Mouse (Mus musculus) midbrain, embryonic 13.5 days (tissue): ENCODE data around the gene Rtn4. TPM values are rescaled to one million over a fixed set of nuclear protein-coding genes. Genes with fewer than 3 reads are reported as not detected.
A peak's percentile ranks its signal among the peaks of the same experiment; 100 is the strongest.

ENCODE experiments used
- ATAC-seq: fragments of 200-750 bp; cut with Nextera tagmentation; 2 replicates; pipeline ENCODE4 v1.8.0; 2017; ENCODE audit warnings: mild to moderate bottlenecking, moderate TSS enrichment, moderate library complexity
- H3K27ac ChIP-seq: fragments of 300-500 bp; sonication (generic); 2 replicates; pipeline ENCODE4 v1.5.1; 2015; ENCODE audit warnings: inconsistent platforms, mild to moderate bottlenecking, moderate library complexity
- H3K27me3 ChIP-seq: fragments of 300-500 bp; sonication (generic); 2 replicates; pipeline ENCODE4 v1.6.1; 2015; ENCODE audit warnings: mild to moderate bottlenecking, inconsistent platforms
- H3K36me3 ChIP-seq: fragments of 300-500 bp; sonication (generic); 2 replicates; pipeline ENCODE4 v1.6.1; 2015; ENCODE audit warnings: mild to moderate bottlenecking, inconsistent platforms
- H3K4me1 ChIP-seq: fragments of 300-500 bp; sonication (generic); replicated peaks from 2 replicates; pipeline ENCODE4 v1.6.1; 2015; ENCODE audit warnings: inconsistent platforms
- H3K4me2 ChIP-seq: fragments of 300-500 bp; sonication (generic); replicated peaks from 2 replicates; pipeline ENCODE4 v1.6.1; 2015; ENCODE audit warnings: moderate library complexity, mild to moderate bottlenecking, inconsistent platforms
- H3K4me3 ChIP-seq: fragments of 300-500 bp; sonication (generic); replicated peaks from 2 replicates; pipeline ENCODE4 v1.5.1; 2015; ENCODE audit warnings: mild to moderate bottlenecking, inconsistent platforms
- H3K9ac ChIP-seq: fragments of 300-500 bp; sonication (generic); replicated peaks from 2 replicates; pipeline ENCODE4 v1.6.1; 2015; ENCODE audit warnings: mild to moderate bottlenecking, inconsistent platforms
- H3K9me3 ChIP-seq: fragments of 300-500 bp; sonication (generic); 2 replicates; pipeline ENCODE4 v1.6.1; 2016; ENCODE audit warnings: mild to moderate bottlenecking, inconsistent platforms
- WGBS: fragments of 180-500 bp; shearing (Covaris S2); methylation state at CpG from one replicate; pipeline ENCODE4 v1.1.7; 2015; 5-methylcytosine and 5-hydroxymethylcytosine counted together
- polyA plus RNA-seq: library from polyadenylated mRNA; unstranded; fragments of >200 nt; fragmentation: Nextera tagmentation; extraction: Ambion mirVana; gene quantifications from 2 replicates; pipeline ENCODE4 v1.2.1, GENCODE M21; 2015

The Rtn4 gene
- polyA plus RNA-seq, 1 experiment from 2014 or later: 111 TPM

GRCm38 (mm10) chr11:29684272-29684671 lies 8.5 kb upstream of the Rtn4 start:
- WGBS: 79% methylated on average over 2 of the region's 2 CpGs
- no peaks in the 10 kb centered on the region for H3K4me1 ChIP-seq
- no peaks in the 10 kb centered on the region for H3K9me3 ChIP-seq
- no peaks in the 10 kb centered on the region for H3K36me3 ChIP-seq
- H3K4me2 ChIP-seq: no peak overlapping the region
- no peaks in the 10 kb centered on the region for H3K27me3 ChIP-seq
- no peak for ATAC-seq
- H3K4me3 ChIP-seq: no peak overlapping the region
- H3K27ac ChIP-seq: no peak overlapping the region
- H3K9ac ChIP-seq: no peak overlapping the region

GRCm38 (mm10) chr11:29686176-29686575 lies 6.6 kb upstream of the Rtn4 start:
- Histone ChIP-seq H3K27ac (no peak overlapping the region), H3K27me3 (no peaks in the 10 kb centered on the region), H3K36me3 (no peaks in the 10 kb centered on the region), H3K4me2 (no peak overlapping the region), H3K4me1 (no peaks in the 10 kb centered on the region), H3K9me3 (no peaks in the 10 kb centered on the region), H3K9ac (no peak overlapping the region), H3K4me3 (no peak overlapping the region)
- ATAC-seq: no peak
- WGBS: 96% methylated on average over 2 of the region's 2 CpGs

GRCm38 (mm10) chr11:29691556-29691955 lies 1.2 kb upstream of the Rtn4 start:
- 79% methylated on average over 1 of the region's 1 CpGs for WGBS
- ATAC-seq: no peak
- Histone ChIP-seq H3K27me3 (no peaks in the 10 kb centered on the region), H3K36me3 (no peaks in the 10 kb centered on the region), H3K4me1 (peaks cover 14% of the 10 kb centered on the region), H3K27ac (no peak overlapping the region), H3K9ac (no peak overlapping the region), H3K4me3 (no peak overlapping the region), H3K4me2 (no peak overlapping the region), H3K9me3 (no peaks in the 10 kb centered on the region)

DNA sequence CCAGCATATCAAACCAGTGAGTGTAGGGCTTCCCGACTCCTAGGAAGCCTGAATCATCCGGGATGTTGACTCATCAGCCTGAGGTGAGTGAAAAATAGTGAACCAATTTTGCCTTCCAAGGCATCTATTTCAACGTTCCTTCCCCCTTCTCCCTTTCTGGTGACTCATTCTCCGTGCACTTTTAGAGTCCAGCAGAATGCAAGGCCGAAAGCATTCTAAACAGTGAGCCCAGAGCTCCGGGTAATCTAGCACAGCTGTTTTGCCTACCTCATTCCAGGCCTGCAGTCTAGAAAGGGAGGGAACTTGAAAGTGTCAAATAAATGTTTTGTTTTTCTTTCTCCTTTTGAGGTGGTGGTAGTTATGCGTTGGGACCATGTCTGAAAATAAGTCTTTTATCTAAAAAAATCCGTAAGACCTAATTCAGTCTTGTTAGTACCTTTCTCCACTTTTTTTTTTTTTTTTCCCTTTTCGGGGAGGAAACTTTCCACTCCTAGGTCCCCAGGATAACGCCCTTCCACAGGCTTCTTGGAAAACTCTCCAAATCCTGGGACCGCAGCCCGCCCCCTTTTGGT lies 550 bp upstream of the Rtn4 start:
- Histone ChIP-seq H3K4me1 (peaks cover 20% of the 10 kb centered on the region), H3K9ac (no peak overlapping the region), H3K4me2 (peak overlapping the region; percentile 64; the same call in 1 of the 2 replicates), H3K4me3 (peak overlapping the region; percentile 96), H3K9me3 (no peaks in the 10 kb centered on the region), H3K27me3 (no peaks in the 10 kb centered on the region), H3K27ac (no peak overlapping the region), H3K36me3 (peaks cover 4% of the 10 kb centered on the region; the same call in 1 of the 2 replicates)
- 27% methylated on average over 12 of the region's 12 CpGs for WGBS
- ATAC-seq: no peak

GRCm38 (mm10) chr11:29693576-29694410 lies 1.0 kb downstream of the Rtn4 start:
- Histone ChIP-seq H3K4me1 (peaks cover 30% of the 10 kb centered on the region), H3K27ac (peak overlapping the region; percentile 99), H3K36me3 (peaks cover 7% of the 10 kb centered on the region), H3K4me2 (peak overlapping the region; percentile 64), H3K9me3 (no peaks in the 10 kb centered on the region), H3K27me3 (no peaks in the 10 kb centered on the region), H3K9ac (peak overlapping the region; percentile 99), H3K4me3 (peak overlapping the region; percentile 96)
- under 1% methylated on average over 42 of the region's 53 CpGs for WGBS
- ATAC-seq: peak; percentile 91

GRCm38 (mm10) chr11:29694754-29695153 lies 2.0 kb downstream of the Rtn4 start:
- no peak overlapping the region for H3K4me2 ChIP-seq

GRCm38 (mm10) chr11:29702721-29703120 lies 10.0 kb downstream of the Rtn4 start:
- ATAC-seq: no peak
- Histone ChIP-seq H3K27ac (no peak overlapping the region), H3K4me2 (no peak overlapping the region), H3K27me3 (no peaks in the 10 kb centered on the region), H3K4me3 (no peak overlapping the region), H3K9ac (no peak overlapping the region), H3K36me3 (peaks cover 14% of the 10 kb centered on the region), H3K4me1 (peaks cover 16% of the 10 kb centered on the region), H3K9me3 (no peaks in the 10 kb centered on the region)
- 80% methylated on average over 3 of the region's 3 CpGs for WGBS

More at GRCm38 (mm10) chr11:29694754-29695153, 2.0 kb downstream of the Rtn4 start:
- no peak for ATAC-seq
- Histone ChIP-seq H3K4me3 (peak overlapping the region; percentile 96; the same call in 1 of the 2 replicates), H3K9ac (no peak overlapping the region), H3K4me1 (peaks cover 30% of the 10 kb centered on the region), H3K27me3 (no peaks in the 10 kb centered on the region), H3K36me3 (peaks cover 7% of the 10 kb centered on the region), H3K9me3 (no peaks in the 10 kb centered on the region), H3K27ac (no peak overlapping the region)

DNA sequence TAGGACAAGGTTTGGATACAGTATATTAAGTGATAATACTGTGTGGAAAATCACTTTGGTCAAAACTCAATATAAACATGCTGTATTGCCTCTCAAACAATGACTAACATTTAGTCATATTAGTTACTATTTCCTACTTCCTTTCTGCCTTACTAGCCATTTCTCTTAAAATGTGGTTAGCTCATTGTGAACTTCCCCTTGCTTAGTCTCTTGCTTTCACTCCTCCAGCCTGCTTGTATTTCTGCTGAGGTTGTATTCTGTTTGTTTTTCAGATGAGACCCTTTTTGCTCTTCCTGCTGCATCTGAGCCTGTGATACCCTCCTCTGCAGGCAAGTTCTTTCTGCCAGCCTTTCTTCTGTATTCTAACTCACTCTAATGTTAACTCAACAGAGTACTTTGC lies 12.5 kb downstream of the Rtn4 start:
- Histone ChIP-seq H3K9me3 (no peaks in the 10 kb centered on the region), H3K4me1 (peaks cover 11% of the 10 kb centered on the region), H3K27me3 (no peaks in the 10 kb centered on the region), H3K4me3 (no peak overlapping the region), H3K9ac (no peak overlapping the region), H3K36me3 (peaks cover 33% of the 10 kb centered on the region), H3K27ac (no peak overlapping the region), H3K4me2 (no peak overlapping the region)
- no peak for ATAC-seq

DNA sequence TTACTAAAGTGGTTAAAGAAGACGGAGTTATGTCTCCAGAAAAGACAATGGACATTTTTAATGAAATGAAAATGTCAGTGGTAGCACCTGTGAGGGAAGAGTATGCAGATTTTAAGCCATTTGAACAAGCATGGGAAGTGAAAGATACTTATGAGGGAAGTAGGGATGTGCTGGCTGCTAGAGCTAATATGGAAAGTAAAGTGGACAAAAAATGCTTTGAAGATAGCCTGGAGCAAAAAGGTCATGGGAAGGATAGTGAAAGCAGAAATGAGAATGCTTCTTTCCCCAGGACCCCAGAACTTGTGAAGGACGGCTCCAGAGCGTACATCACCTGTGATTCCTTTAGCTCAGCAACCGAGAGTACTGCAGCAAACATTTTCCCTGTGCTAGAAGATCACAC lies 14.1 kb downstream of the Rtn4 start:
- 91% methylated on average over 4 of the region's 4 CpGs for WGBS
- H3K27me3 ChIP-seq: no peaks in the 10 kb centered on the region
- H3K36me3 ChIP-seq: peaks cover 44% of the 10 kb centered on the region
- H3K9me3 ChIP-seq: no peaks in the 10 kb centered on the region
- H3K27ac ChIP-seq: no peak overlapping the region
- no peak overlapping the region for H3K9ac ChIP-seq
- H3K4me3 ChIP-seq: no peak overlapping the region
- no peak overlapping the region for H3K4me2 ChIP-seq
- ATAC-seq: no peak
- H3K4me1 ChIP-seq: peaks cover 11% of the 10 kb centered on the region

GRCm38 (mm10) chr11:29709512-29709911 lies 16.8 kb downstream of the Rtn4 start:
- Histone ChIP-seq H3K4me3 (no peak overlapping the region), H3K36me3 (peaks cover 55% of the 10 kb centered on the region), H3K4me1 (peaks cover 3% of the 10 kb centered on the region), H3K27ac (no peak overlapping the region), H3K4me2 (no peak overlapping the region), H3K9me3 (no peaks in the 10 kb centered on the region), H3K27me3 (no peaks in the 10 kb centered on the region), H3K9ac (no peak overlapping the region)
- no peak for ATAC-seq

DNA sequence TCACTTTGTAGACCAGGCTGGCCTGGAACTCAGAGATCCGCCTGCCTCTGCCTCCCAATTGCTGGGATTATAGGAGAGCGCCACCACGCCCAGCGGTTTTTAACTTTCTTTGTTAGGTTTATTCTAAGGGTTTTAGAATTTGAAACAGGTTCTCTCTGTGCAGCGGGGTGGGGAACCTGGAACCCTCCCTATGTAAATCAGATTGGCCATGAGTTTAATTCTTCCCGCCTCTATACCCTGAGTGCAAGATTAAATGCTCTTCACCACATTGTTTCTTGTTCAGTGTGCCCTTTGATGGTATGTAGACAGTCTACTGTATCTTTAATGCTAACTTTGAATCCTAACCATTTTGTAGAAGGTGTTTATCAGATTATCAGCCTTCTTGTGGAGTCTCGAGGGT lies 21.4 kb downstream of the Rtn4 start:
- Histone ChIP-seq H3K9me3 (no peaks in the 10 kb centered on the region), H3K4me3 (no peak overlapping the region), H3K27ac (no peak overlapping the region), H3K36me3 (peaks cover 29% of the 10 kb centered on the region), H3K4me2 (no peak overlapping the region), H3K9ac (no peak overlapping the region), H3K4me1 (peaks cover 9% of the 10 kb centered on the region), H3K27me3 (no peaks in the 10 kb centered on the region)
- ATAC-seq: no peak
- WGBS: 93% methylated on average over 7 of the region's 7 CpGs

GRCm38 (mm10) chr11:29714789-29715188 lies 22.0 kb downstream of the Rtn4 start:
- no peaks in the 10 kb centered on the region for H3K9me3 ChIP-seq
- H3K36me3 ChIP-seq: peaks cover 26% of the 10 kb centered on the region
- no peak overlapping the region for H3K9ac ChIP-seq
- H3K27ac ChIP-seq: no peak overlapping the region
- no peaks in the 10 kb centered on the region for H3K27me3 ChIP-seq
- no peak overlapping the region for H3K4me3 ChIP-seq
- no peak overlapping the region for H3K4me2 ChIP-seq
- H3K4me1 ChIP-seq: peaks cover 12% of the 10 kb centered on the region
- WGBS: 95% methylated on average over 2 of the region's 2 CpGs
- no peak for ATAC-seq
